Mouse (Mus musculus): ENCODE data around the gene Pnpt1. TPM values are rescaled to one million over a fixed set of nuclear protein-coding genes. Genes with fewer than 3 reads are reported as not detected.

The Pnpt1 gene
- polyA plus RNA-seq, 1 experiment from 2014 or later = 26.1 TPM

DNA sequence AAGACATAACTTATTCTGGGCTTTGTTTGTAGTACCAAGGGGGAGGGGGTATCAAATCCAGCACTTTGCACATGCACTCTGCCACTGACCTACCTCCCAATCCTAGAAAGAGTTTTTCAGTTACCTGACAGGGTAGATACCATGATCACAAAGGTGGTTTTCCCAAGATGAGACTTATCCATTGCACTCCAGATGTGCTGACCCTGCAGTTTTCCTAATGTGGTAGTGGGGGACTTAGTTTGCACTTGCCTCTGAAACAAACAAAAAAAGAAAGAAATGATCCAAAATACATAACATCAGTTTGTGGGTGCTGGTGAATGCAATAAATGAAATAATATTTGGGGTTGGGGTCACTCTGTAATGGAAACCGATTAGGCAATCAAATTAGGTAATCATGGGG lies 48.8 kb downstream of the Pnpt1 start:
- H3K27me3 ChIP-seq (replicated peaks) = no peaks in the 10 kb centered on the region
- H3K27ac ChIP-seq (replicated peaks) = no peak overlapping the region
- H3K9me3 ChIP-seq (replicated peaks) = no peaks in the 10 kb centered on the region
- 96% methylated on average over 1 of the region's 1 CpGs for WGBS
- no peak overlapping the region for H3K4me2 ChIP-seq
- H3K36me3 ChIP-seq = peaks cover 9% of the 10 kb centered on the region
- ATAC-seq (ENCODE audit: low FRiP score) = no peak
- H3K4me1 ChIP-seq = no peaks in the 10 kb centered on the region
- H3K9ac ChIP-seq (replicated peaks) = no peak overlapping the region
- no peak overlapping the region for H3K4me3 ChIP-seq (replicated peaks)

DNA sequence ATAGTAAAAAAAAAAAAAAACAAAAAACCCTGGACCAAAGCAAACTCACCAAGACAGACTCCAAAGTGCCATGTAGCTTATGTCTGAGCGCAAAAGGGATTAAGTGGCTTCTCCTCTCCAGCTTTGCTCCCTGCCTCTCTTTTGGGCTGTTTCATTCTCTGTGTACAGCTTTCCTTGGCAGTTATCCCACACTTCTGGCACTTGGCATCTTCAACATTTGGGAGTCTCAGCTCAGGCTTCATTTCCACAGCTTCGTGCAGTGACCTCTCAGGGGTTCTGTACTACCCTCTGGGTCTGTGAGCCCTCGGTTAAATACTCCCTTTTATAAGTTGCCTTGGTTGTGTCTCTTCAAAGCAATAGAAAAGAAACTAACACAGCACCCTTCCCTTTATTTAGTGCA lies 50.1 kb downstream of the Pnpt1 start:
- 70% methylated on average over 3 of the region's 3 CpGs for WGBS
- ATAC-seq (ENCODE audit: low FRiP score) = no peak

DNA sequence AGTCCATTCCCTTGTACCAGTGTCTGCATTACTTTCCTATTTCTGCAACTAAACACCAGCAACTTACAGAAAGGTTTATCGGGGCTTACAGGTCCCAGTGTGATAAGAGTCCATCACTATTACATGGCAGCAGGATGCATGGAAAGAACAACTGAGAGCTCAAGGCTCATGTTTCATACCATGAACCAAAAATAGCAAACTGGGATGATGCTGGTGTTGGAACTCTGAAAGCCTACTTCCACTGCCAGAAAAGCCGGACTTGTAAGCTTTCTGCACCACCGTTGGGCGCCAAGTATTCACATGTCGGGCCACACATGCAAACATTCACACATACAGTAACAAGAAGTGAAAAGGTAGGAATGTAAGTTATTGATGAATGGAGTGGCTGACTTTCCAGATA lies 51.2 kb downstream of the Pnpt1 start:
- Histone ChIP-seq H3K36me3 (peaks cover 28% of the 10 kb centered on the region), H3K9ac (replicated peaks) (no peak overlapping the region), H3K4me3 (replicated peaks) (no peak overlapping the region), H3K4me1 (no peaks in the 10 kb centered on the region), H3K27ac (replicated peaks) (no peak overlapping the region), H3K9me3 (replicated peaks) (no peaks in the 10 kb centered on the region), H3K4me2 (no peak overlapping the region), H3K27me3 (replicated peaks) (no peaks in the 10 kb centered on the region)
- WGBS = 96% methylated on average over 5 of the region's 5 CpGs
- no peak for ATAC-seq (ENCODE audit: low FRiP score)

More for the DNA sequence above, 50.1 kb downstream of the Pnpt1 start:
- no peaks in the 10 kb centered on the region for H3K27me3 ChIP-seq (replicated peaks)
- no peak overlapping the region for H3K4me3 ChIP-seq (replicated peaks)
- H3K4me2 ChIP-seq = no peak overlapping the region
- no peak overlapping the region for H3K27ac ChIP-seq (replicated peaks)
- peaks cover 17% of the 10 kb centered on the region for H3K36me3 ChIP-seq
- H3K4me1 ChIP-seq = no peaks in the 10 kb centered on the region
- no peaks in the 10 kb centered on the region for H3K9me3 ChIP-seq (replicated peaks)
- no peak overlapping the region for H3K9ac ChIP-seq (replicated peaks)

GRCm38 (mm10) chr11:29188981-29189380 lies 58.4 kb downstream of the Pnpt1 start:
- no peak overlapping the region for H3K4me3 ChIP-seq (replicated peaks)
- no peaks in the 10 kb centered on the region for H3K27me3 ChIP-seq (replicated peaks)
- no peaks in the 10 kb centered on the region for H3K9me3 ChIP-seq (replicated peaks)
- peaks cover 33% of the 10 kb centered on the region for H3K36me3 ChIP-seq
- ATAC-seq (ENCODE audit: low FRiP score) = no peak
- H3K4me1 ChIP-seq = no peaks in the 10 kb centered on the region
- H3K4me2 ChIP-seq = no peak overlapping the region
- no peak overlapping the region for H3K27ac ChIP-seq (replicated peaks)
- H3K9ac ChIP-seq (replicated peaks) = no peak overlapping the region
- 93% methylated on average over 2 of the region's 2 CpGs for WGBS

GRCm38 (mm10) chr11:29203653-29204052 lies 73.1 kb downstream of the Pnpt1 start:
- 87% methylated on average over 5 of the region's 5 CpGs for WGBS

DNA sequence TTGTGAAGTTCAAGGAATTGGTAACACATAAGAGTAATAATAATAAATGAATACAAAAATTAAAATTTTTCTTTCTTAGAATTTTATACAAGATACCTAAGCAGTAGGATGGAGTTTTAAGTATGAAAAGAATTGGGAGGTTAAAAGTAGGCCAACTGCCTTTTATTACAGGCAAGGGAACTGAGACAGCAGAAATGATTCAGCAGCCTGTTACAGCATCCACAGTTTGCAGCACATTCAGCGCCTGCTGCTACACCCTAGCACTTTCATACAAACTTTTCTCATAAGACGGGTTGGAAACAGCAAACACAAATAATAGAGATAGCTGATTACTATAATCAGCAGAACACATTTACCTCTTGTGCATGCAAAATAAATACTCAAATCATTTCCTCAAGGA lies 79.2 kb downstream of the Pnpt1 start:
- H3K27ac ChIP-seq (replicated peaks) = no peak overlapping the region
- no peaks in the 10 kb centered on the region for H3K9me3 ChIP-seq (replicated peaks)
- no peak overlapping the region for H3K9ac ChIP-seq (replicated peaks)
- no peaks in the 10 kb centered on the region for H3K4me1 ChIP-seq
- H3K27me3 ChIP-seq (replicated peaks) = no peaks in the 10 kb centered on the region
- WGBS = 92% methylated on average over 2 of the region's 2 CpGs
- H3K4me3 ChIP-seq (replicated peaks) = no peak overlapping the region
- no peak overlapping the region for H3K4me2 ChIP-seq
- H3K36me3 ChIP-seq = peaks cover 29% of the 10 kb centered on the region
- no peak for ATAC-seq (ENCODE audit: low FRiP score)

More at GRCm38 (mm10) chr11:29203653-29204052, 73.1 kb downstream of the Pnpt1 start:
- Histone ChIP-seq H3K36me3 (peaks cover 21% of the 10 kb centered on the region), H3K4me1 (no peaks in the 10 kb centered on the region), H3K4me3 (replicated peaks) (no peak overlapping the region), H3K4me2 (no peak overlapping the region), H3K9me3 (replicated peaks) (no peaks in the 10 kb centered on the region), H3K27ac (replicated peaks) (no peak overlapping the region), H3K9ac (replicated peaks) (no peak overlapping the region), H3K27me3 (replicated peaks) (no peaks in the 10 kb centered on the region)
- no peak for ATAC-seq (ENCODE audit: low FRiP score)

Other genes with a start within 250 kb of the Pnpt1 start
- 58.7 and 71.8 TPM in 2 replicates for gene Ppp4r3b, start 42.1 kb downstream of the Pnpt1 start, polyA plus RNA-seq (2015; fragmentation: Nextera tagmentation; extraction: Ambion mirVana)
- 133 and 144 TPM in 2 replicates for gene Cfap36, start 116.7 kb downstream of the Pnpt1 start, polyA plus RNA-seq (2015; fragmentation: Nextera tagmentation; extraction: Ambion mirVana)
- 79.9 and 88.8 TPM in 2 replicates for gene Ccdc88a, start 242.9 kb downstream of the Pnpt1 start, polyA plus RNA-seq (2015; fragmentation: Nextera tagmentation; extraction: Ambion mirVana)